Mouse (Mus musculus) heart, postnatal 25 days (tissue): Measurements from ENCODE around the gene Vps53. TPM values are rescaled to one million over a fixed set of nuclear protein-coding genes. Genes with fewer than 3 reads are reported as not detected.
"Not testable (repeated sequence)": the region's sequence is repeated elsewhere in the genome, so short reads cannot be mapped to it uniquely, and the experiment has no call there.

ENCODE experiments used
- DNase-seq: peaks from one replicate; pipeline ENCODE4 v3.0.0; 2022; ENCODE audit warnings: low spot score
- intact Hi-C: fragments of 180-260 bp; cut with DNase I; formaldehyde crosslinking; loops from one replicate; pipeline ENCODE4 v1.15.1; 2025
- total RNA-seq, 2 experiments: library from RNA; stranded (reverse); gene quantifications; 2 replicates each; pipeline ENCODE4 v1.2.3; 2021

Vps53 gene
- total RNA-seq, 2 experiments from 2014 or later: 26.1 to 30.3 TPM

DNA sequence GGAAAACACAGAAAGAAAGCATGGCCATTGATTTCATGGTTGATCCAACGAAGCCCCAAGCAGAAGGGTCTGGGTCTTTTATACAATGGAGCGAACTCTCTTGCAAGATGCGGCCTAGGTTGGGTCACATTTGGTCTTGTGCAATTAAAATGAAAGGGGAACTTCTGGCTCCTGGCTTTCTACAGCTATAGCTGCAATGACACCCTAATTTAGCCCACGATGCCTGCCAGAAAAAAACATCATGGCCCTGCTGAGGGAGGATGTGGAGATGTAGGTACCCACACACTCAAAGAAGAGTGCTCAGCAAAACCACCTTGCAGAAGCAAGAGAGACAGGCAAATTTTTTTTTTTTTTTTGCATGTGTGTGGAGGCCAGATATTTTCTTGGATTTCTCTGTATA, 145.6 kb downstream of the Vps53 start:
- intact Hi-C loops: no loop called here
- no peak for DNase-seq

DNA sequence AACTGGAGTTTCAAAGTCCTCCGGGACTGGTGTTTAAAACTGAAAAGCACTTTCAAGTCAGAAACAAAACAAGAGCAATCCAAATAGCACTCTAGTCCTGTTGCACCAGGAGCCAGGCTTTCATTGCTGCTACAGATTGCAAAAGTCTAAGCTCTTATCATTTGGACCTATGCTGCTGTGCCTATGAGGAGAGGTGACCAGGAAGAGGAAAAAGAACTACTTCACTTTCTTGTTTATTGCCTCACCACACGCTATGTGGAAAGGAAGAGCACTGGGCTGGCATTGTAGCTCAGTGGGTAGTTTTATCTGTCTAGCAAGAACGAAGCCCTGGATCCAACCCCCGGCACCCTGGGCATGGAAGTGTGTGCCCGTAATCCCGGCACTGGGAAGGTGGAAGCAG, 146.1 kb downstream of the Vps53 start:
- intact Hi-C loops: no loop called here
- no peak for DNase-seq

DNA sequence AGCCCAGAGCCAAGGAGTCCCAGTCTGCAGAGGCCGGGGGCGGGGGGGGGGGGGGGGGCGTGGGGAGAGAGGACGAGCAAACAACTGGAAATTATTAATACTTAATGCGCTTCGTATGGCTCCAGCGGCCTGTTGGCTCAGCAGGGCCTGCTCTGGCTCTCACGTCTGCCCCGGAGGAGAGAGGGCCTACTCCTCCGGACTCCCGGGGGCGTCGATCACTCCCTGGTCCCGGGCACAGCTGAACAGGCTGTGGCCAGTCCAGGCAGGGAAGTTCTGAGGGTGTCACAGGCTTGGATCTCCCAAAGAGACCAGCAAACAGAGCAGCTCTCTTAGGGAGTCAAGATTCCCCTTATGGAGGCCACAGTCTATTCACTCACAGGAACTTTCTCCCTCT, 151.4 kb downstream of the Vps53 start:
- intact Hi-C loops: loop anchor here (5.0 kb wide), 1 partner anchor 54 kb away; no protein-coding TSS in a partner anchor
- DNase-seq: no peak

DNA sequence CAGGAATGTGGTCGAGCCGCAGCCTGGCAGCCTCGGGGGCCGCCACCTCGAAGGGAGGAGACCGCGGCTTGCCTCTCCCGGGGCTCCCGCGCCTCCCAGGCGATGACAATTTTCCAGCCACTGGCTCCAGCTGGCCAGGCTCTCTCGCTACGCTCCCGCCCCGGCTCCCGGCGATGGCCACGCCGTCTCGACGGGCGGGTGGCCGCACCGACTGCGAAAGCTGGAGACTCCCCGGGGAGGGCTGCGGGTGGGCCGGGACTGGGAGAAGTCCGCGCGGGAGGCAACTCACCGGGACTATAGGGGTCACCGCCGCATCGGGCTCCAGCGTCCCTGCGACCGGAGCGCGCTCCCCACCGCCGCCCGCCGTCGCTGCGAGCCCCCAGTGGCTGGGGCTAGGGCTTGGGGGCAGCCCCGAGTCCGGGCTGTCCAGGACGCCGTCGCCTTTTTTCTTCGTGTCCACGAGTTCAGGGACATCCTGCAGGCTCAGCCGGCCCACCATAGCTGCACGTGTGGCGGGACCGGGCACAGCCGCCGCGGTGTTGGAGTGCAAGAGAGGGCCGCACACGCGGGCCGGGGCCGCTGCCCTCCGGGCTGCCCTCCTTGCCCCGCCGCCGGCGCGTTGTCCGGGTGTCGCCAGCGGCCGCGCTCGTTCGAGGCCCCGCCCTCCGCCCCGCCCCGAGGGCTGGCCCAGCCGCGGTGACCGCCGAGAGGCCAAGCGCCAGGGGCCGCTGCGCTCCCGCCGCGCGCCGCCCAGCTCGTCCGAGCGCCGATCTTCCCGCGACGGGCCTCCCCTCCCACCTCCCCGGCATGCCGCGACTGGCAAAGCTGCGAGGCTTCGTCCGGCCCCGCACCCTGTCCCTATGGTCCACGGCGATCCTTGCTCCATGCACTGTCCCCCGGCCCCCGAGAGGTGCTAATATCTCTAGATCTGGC, 152.0 kb downstream of the Vps53 start, which contains the start of gene Rflnb:
TSS of gene Rflnb (minus strand) at position 644 of the 933 bp plus-strand sequence.
- peak; percentile 82 for DNase-seq
- intact Hi-C loops: loop anchor here (1.0 to 5.0 kb wide), 2 partner anchors 55 to 140 kb away; no protein-coding TSS in a partner anchor

DNA sequence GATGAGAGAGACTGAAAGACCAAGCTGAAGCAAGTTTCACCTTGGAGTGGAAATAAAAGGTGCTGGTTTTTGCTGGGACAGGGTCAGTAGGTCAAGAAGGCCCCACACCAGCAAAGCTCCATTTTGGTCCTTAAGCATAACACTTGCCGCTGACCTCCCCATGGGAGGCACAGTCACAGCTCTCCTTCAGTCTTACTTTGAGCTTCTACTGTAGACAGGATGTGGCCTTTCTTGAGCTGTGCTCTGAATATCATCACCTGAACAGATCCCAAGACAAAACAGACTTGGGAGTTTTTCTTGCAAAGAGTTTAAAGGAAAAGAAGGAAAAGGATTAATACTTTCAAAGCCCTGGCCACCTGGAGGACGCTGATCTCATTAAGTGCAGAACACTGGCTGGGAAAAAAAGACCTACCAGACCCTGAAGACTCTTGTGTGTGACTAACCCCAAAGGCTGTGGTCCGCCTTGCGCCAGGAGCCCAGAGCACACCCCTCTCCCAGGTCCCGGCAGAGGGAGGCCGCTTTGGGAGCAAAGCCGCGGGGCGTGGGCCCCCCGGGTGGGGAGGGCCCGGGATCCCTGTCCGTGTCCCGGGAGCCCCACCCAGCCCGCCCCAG, 152.8 kb downstream of the Vps53 start:
- DNase-seq: peak; percentile 13
- intact Hi-C loops: loop anchor here (1.0 to 5.0 kb wide), 2 partner anchors 56 to 141 kb away; no protein-coding TSS in a partner anchor

DNA sequence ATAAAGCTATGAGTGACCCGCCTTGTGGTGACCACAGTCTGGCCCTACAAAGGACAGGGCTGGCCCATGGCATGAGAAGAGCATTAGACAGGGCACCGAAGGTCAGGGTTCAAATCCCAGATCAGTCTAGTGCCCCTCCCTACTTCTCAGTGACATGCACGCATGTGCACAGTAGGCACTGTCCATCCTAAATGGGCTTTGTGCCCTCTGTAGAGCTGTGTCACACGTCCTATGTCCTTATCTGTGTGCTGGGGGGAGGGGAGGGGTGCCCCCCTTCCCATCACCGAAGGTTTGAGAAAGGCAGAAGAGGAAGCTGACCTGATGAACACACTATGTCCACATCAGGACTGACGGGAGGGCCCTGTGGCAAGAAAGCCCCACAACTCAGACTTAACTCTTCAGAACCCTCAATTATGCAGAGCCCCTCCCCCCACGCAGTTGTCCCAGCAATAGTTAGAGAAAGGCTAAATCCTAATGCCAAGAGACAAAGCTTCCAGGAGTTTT, 154.3 kb downstream of the Vps53 start:
- intact Hi-C loops: loop anchor here (2.0 to 5.0 kb wide), 2 partner anchors 42 to 57 kb away; no protein-coding TSS in a partner anchor
- no peak for DNase-seq

DNA sequence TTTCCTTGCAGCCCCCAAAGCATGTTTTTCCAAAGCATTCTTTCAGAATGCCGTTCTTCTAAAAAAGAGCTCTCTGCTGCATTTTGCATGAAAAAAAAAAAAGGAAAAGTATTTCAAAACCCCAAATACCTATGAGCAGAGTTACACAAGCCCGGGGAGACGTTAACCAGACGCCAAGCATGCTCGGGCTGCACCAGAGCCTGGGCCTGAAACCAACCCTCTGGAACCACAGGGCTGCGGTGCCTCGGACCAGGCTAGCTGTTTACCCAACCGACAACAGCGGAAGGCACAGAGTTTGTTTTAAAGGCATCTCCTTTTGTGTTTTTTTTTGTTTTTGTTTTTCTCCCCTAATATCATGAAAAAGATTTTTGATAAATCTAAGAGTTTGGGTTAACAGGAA, 158.5 kb downstream of the Vps53 start:
- intact Hi-C loops: no loop called here
- DNase-seq: no peak

DNA sequence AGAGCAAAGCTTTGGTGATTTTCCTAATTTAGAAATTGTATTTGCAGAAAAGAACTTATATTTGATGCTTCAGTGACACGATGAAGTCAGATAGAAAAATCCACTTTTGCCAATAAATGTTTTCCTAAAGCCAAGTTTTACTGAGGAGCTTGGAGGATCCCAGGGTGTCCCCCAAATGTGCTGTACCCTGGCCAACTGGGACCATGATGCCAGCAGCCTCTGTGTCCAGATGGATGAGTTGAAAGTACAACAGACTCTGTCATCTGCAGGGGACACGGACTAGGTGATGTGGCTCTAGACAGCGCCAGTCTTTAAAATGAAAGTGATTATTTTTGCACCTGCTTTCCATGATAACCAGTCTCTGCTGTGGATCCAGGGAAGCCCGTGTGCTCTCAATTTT, 159.6 kb downstream of the Vps53 start:
- DNase-seq: no peak
- intact Hi-C loops: no loop called here

DNA sequence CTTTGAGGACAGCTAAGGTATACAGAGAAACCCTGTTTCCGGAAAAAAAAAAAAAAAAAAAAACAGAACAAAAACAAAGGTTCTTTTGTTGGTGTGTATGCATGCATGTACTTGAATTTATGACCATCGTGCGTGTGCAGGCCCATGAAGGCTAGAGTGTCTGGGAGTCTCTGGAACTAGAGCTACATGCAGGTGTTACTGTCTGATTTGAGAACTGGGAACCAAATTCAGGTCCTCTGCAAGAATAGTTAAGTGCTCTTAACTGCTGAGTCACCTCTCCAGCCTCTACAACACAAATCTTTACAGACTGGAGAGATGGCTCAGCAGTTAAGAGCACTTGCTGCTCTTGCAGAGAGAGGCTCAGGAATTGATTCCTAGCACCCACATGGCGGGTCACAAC, 163.6 kb downstream of the Vps53 start:
- no peak for DNase-seq
- intact Hi-C loops: no loop called here

DNA sequence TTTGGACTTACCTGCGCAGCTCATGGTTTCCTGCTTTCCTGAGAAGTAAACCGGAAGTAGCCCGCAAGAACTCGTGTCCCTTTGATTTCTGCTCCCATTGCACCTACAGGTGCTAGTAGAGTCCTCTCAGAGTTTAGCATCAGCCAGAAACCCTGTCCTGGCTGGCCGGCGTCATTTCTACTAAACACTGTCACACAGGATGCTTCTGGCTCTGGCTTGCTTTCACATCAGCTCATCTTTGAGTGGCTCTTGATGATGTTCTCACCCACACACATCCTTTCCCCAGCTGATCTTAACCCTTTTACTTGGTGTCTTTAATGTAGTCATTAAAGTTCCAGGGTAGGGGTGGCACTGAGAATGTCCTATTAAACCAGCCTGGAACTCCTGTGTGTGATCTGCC, 164.2 kb downstream of the Vps53 start:
- no peak for DNase-seq

DNA sequence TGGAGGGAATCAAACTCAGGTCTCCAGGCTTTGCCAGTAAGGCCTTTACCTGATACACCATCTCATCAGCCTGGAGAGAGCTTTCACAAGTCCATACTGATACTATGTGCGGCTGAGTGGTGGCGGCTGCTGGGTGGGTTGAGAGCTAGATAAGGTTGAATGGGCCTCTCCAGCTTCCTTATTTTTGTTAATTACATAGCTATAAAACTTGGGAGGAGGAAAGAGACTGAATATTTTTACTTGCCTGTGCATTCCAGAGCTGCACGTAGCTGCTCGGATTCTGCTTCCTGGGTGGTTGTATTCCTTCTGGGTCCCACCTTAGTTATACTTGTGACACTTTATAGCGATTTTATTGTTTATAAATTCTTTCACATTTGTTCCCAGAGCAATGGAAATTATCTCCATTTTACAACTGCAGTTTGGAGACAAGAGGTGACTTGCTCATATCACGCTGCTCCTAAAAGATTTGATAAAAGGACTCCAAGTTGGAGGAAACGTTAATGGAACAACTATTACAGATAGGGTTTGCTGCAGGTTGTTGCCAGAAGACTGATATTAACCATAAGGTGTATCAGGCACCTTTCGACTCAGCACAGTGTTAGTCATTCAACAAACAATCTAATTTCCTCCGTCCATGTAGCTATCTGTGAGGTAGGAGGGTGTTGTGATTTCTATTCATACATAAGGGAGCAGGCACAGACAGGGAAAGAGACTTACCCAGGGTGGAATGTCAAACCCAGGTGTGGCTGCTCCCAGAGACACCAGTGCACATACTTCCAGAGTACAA, 168.4 kb downstream of the Vps53 start:
- DNase-seq: no peak

More for the DNA sequence above, 164.2 kb downstream of the Vps53 start:
- intact Hi-C loops: no loop called here

DNA sequence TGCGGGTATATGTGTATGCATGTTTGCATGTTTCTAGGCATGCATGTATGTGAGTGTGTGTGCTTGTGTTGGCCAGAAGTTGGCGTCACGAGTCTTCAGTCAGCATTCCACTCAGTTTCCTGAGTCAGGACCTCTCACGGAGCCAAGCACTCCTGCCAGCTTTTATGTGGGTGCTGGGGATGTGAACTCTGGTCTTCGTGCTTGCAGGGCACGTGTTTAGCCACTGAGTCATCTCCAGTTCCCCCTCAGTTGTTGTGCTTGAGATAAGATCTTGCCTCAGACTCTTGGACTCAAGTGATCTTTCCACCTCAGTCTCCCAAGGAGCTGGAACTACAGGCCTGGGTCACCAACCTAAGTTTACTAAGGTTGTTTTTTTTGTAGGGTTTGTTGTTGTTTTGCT, 170.3 kb downstream of the Vps53 start:
- DNase-seq: no peak
- intact Hi-C loops: no loop called here

More for the DNA sequence above, 168.4 kb downstream of the Vps53 start:
- intact Hi-C loops: no loop called here

DNA sequence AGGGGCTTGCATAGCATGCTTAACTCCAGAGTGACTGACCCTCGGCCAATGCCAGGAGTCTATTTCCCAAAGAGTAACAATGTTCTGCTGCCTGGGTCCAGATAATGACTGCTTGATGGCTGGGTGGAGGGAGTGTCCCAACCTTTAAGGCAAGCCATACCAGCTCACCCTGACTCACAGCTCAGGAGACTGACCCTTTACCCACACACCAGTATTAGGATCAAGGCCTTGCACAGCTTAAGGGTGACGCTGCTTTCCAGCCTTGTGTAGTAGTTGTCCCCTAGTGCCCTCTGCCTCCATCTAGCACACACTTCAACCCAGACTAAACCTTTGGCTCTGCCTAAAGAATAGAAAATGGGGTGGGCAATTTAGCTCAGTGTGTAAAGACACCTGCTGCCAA, 171.3 kb downstream of the Vps53 start:
- intact Hi-C loops: no loop called here
- DNase-seq: no peak

DNA sequence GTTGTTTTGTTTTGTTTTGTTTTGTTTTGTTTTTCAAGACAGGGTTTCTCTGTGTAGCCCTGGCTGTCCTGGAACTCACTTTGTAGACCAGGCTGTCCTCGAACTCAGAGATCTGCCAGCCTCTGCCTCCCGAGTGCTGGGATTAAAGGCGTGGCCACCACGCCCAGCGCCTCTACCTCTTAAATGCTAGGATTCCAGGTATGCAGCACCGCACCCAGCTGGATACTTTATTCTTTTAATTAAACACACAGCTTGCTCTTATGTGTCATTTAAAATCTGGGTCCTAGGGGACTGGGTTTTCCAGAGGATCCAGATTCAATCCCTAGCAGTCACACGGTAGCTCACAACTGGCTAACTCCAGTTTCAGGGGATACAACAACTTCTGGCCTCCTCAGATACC, 175.2 kb downstream of the Vps53 start:
- DNase-seq, intact Hi-C loops: not testable (repeated sequence)

DNA sequence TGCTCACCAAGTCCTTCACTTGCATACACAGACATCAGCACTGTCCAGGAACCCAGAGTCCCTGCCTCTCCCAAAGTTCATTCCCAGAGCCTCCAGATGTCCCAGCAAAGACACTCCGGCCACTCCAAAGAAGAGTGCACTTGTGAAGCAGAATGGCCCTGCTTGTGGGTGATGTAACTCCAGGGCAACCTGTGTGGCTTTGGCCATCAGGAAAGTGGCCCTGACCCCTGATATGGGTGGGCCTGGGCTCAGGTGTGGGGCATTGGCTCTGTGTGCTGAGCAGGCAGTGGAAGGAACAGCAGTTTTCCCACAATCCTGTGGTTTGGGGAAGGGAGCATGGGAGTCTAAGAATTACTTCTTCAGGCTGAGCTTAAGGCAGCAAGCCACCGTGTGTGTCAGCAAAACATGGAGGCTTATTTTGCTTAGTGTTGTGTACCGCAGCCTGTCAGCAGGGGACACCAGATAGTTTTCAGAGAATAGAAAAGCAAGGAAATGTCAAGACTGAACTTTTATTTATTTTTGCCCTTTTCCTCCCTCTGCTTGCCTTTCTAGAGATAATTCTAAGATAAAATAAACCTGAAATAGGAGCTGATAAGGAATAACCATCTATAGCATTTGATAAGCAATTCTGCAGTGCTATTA, 178.1 kb downstream of the Vps53 start:
- no peak for DNase-seq
- intact Hi-C loops: no loop called here

DNA sequence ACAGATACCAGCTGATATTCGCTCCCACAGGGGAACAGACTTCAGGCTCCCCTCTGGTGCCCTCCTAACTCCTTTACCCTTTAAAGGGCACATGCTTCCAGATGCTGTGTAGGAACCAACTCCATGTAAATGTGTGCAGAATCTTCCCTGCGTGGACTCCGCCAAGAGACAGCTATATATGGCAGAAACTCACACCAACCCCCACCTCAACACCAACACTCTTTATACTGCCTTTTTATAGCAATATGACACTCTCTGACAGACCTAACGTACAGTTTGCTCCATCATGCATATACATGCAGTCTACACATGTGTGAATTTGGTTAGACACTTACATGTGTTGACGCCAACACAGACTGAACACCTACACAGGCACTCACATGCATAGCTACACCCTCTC, 178.7 kb downstream of the Vps53 start:
- DNase-seq: no peak
- intact Hi-C loops: no loop called here

DNA sequence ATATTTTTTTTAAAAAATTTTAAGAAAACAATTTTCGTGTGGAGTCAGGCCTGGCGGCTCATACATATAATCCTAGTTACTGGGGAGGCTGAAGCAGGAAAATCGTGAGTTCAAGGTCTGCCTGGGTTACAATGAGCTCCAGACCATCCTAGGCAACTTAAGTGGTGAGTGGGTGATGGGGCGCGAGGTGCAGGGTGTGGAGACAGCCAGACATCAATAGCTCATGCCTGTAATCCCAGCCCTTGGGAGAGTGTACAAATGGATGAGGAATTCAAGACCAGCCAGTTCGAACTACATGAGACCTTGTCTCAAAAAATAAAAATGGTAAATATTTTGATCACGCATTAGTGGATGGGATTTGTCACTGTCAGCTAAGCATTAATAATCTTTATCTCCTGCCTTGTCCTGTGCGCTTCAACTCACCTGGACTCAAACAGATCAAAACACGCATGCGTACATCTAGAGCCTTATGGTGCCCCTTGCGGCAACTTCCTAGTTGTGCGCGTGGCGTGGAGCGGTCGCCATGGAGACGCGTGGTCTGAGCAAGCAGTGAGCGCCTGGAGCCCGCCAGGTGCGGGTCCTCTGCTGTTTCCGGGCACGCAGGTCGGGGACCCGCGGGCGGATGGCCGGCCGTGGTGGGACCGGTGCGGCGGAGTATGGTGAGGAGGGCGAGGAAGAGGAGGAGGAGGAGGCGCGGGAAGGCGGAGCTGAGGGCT, 179.8 kb downstream of the Vps53 start, which contains the start of gene 1700016K19Rik:
TSS of gene 1700016K19Rik (plus strand) at position 473 of the 716 bp plus-strand sequence.
- DNase-seq: peak; percentile 31
- intact Hi-C loops: no loop called here
